ENCODE assay signal across 15 mouse cellular contexts in genomic region chr1:151086111-151086859, GRCm38 (mm10).
DNase-seq lines count a peak whose midpoint lies in the region; ATAC-seq and TF ChIP-seq lines count a peak whose summit lies in the region.
"Had no signal": no experiment of that assay in that cellular context is flagged by ENCODE, and none has a peak within 500 bp of the region (broad histone marks: within the 10 kb centered on the region; RNA-seq: fewer than 3 reads in every experiment).

No protein-coding gene starts in this region.

- 64% methylated on average over 22 of the region's 22 CpGs for WGBS in forebrain, embryonic 10.5 days
- WGBS in forebrain, postnatal 0 days: 57% methylated on average over 22 of the region's 22 CpGs
- 55% methylated on average over 22 of the region's 22 CpGs for WGBS in kidney, embryonic 16.5 days

- no peak overlapping the region for H3K4me2 ChIP-seq in forebrain, postnatal 0 days (ENCODE audit: low read depth)
- 0 out of 2 replicates have a peak overlapping the region, but pooled peaks have one; percentile 22 for H3K4me2 ChIP-seq in kidney, embryonic 16.5 days (replicated peaks; ENCODE audit: low read depth, low read length)
- H3K4me2 ChIP-seq: heart, embryonic 12.5 days; liver, embryonic 12.5 days; midbrain, embryonic 15.5 days had no signal

- H3K9me3 ChIP-seq in forebrain, embryonic 10.5 days: no peaks in the 10 kb centered on the region
- H3K9me3 ChIP-seq in forebrain, postnatal 0 days (ENCODE audit: low read length): no peaks in the 10 kb centered on the region
- no peaks in the 10 kb centered on the region for H3K9me3 ChIP-seq in kidney, embryonic 16.5 days (ENCODE audit: low read length)
- H3K9me3 ChIP-seq: heart, embryonic 12.5 days; liver, embryonic 12.5 days; midbrain, embryonic 15.5 days had no signal

- H3K4me1 ChIP-seq in forebrain, embryonic 10.5 days: peaks cover 18% of the 10 kb centered on the region
- no peaks in the 10 kb centered on the region for H3K4me1 ChIP-seq in forebrain, postnatal 0 days (ENCODE audit: insufficient read depth)
- H3K4me1 ChIP-seq in kidney, embryonic 16.5 days (ENCODE audit: insufficient read depth, low read length): peaks cover 14% of the 10 kb centered on the region
- H3K4me1 ChIP-seq: midbrain, embryonic 15.5 days had no signal

- ATAC-seq in forebrain, postnatal 0 days: no peak
- peak; percentile 50; the same call in 1 of the 2 replicates for ATAC-seq in kidney, embryonic 16.5 days (ENCODE audit: low FRiP score, low TSS enrichment)
- ATAC-seq: liver, embryonic 12.5 days; lung, postnatal 0 days; midbrain, embryonic 15.5 days had no signal

- no peak overlapping the region for H3K4me3 ChIP-seq in forebrain, embryonic 10.5 days
- no peak overlapping the region for H3K4me3 ChIP-seq in forebrain, postnatal 0 days (ENCODE audit: low read depth, low read length)
- no peak overlapping the region for H3K4me3 ChIP-seq in kidney, embryonic 16.5 days (ENCODE audit: low read length)
- H3K4me3 ChIP-seq: heart, embryonic 12.5 days; liver, embryonic 12.5 days; midbrain, embryonic 15.5 days had no signal

- H3K36me3 ChIP-seq in forebrain, embryonic 10.5 days (replicated peaks): no peaks in the 10 kb centered on the region
- H3K36me3 ChIP-seq in forebrain, postnatal 0 days (ENCODE audit: insufficient read depth): no peaks in the 10 kb centered on the region
- H3K36me3 ChIP-seq in kidney, embryonic 16.5 days (ENCODE audit: insufficient read depth, low read length): no peaks in the 10 kb centered on the region
- H3K36me3 ChIP-seq: heart, embryonic 12.5 days; liver, embryonic 12.5 days; midbrain, embryonic 15.5 days had no signal

- DNase-seq in forebrain, embryonic 10.5 days (ENCODE audit: extremely low spot score, low spot score): no peak
- no peak for DNase-seq in forebrain, postnatal 0 days
- DNase-seq in kidney, postnatal 10 days: no peak
- DNase-seq in R1 (ENCODE audit: low read depth, low spot score): peak; percentile 83
- peak; percentile 56 for DNase-seq in retina, embryonic 14.5 days (ENCODE audit: low spot score)
- no peak for DNase-seq in urinary bladder, postnatal 25 days (ENCODE audit: low spot score)
- no peak for DNase-seq in layer of hippocampus, adult 9-10 months (ENCODE audit: low spot score)
- DNase-seq: cerebellum, adult 2 months; gastrocnemius, postnatal 14 days; right cerebral cortex, postnatal 4 days had no signal

- H3K9ac ChIP-seq in forebrain, postnatal 0 days: no peak overlapping the region
- H3K9ac ChIP-seq in kidney, embryonic 16.5 days (replicated peaks; ENCODE audit: low read length): no peak overlapping the region
- H3K9ac ChIP-seq: heart, embryonic 12.5 days; liver, embryonic 12.5 days; midbrain, embryonic 15.5 days had no signal

- no peaks in the 10 kb centered on the region; the same call in 1 of the 2 replicates for H3K27me3 ChIP-seq in forebrain, embryonic 10.5 days (ENCODE audit: poor library complexity, severe bottlenecking)
- no peaks in the 10 kb centered on the region; the same call in 1 of the 2 replicates for H3K27me3 ChIP-seq in forebrain, postnatal 0 days (ENCODE audit: insufficient read depth, low read length)
- H3K27me3 ChIP-seq in kidney, embryonic 16.5 days (ENCODE audit: insufficient read depth, low read length): no peaks in the 10 kb centered on the region
- H3K27me3 ChIP-seq: heart, embryonic 12.5 days; midbrain, embryonic 15.5 days had no signal

- TF ChIP-seq CTCF in forebrain, postnatal 0 days (IDR thresholded peaks at IDR 0.05; ENCODE audit: low read depth): no peak

- peak overlapping the region; percentile 44; the same call in 1 of the 2 replicates for H3K27ac ChIP-seq in forebrain, embryonic 10.5 days
- H3K27ac ChIP-seq in forebrain, postnatal 0 days (ENCODE audit: low read depth, low read length): no peak overlapping the region
- H3K27ac ChIP-seq in kidney, embryonic 16.5 days (ENCODE audit: low read length): no peak overlapping the region
- H3K27ac ChIP-seq: liver, embryonic 12.5 days; midbrain, embryonic 15.5 days had no signal

Comparison
In these comparisons a context has a peak if more than half of its experiments do, and no peak if none do; other contexts are left out.
1. DNase-seq: peak in R1 (single experiment) and retina, embryonic 14.5 days (single experiment); none in forebrain, embryonic 10.5 days (single experiment), forebrain, postnatal 0 days (single experiment), kidney, postnatal 10 days (single experiment), urinary bladder, postnatal 25 days (single experiment) and layer of hippocampus, adult 9-10 months (single experiment).